Mouse (Mus musculus) brain, embryonic 14.5 days (tissue): Measurements from ENCODE around the gene Nanog.

Experiments
- CTCF ChIP-seq: fragments of 200-500 bp; IDR thresholded peaks from 2 replicates; pipeline ENCODE4 v1.5.1; 2012; ENCODE audit warnings: inconsistent platforms, mild to moderate bottlenecking, moderate library complexity, borderline replicate concordance; ENCODE audit not compliant: insufficient read depth, insufficient read length; ENCODE audit errors: extremely low read depth
- POLR2A ChIP-seq: fragments of 200-500 bp; IDR thresholded peaks from 2 replicates; pipeline ENCODE4 v1.6.1; 2012; ENCODE audit warnings: mild to moderate bottlenecking, inconsistent platforms, borderline replicate concordance; ENCODE audit not compliant: poor library complexity, insufficient read depth, insufficient read length, severe bottlenecking; ENCODE audit errors: extremely low read depth

GRCm38 (mm10) chr6:122742228-122742899 lies 35.1 kb downstream of the Nanog start:
- TF ChIP-seq CTCF (no peak), POLR2A (0 out of 2 replicates have a peak, but pooled peaks have one; percentile 13)
